Mouse (Mus musculus) kidney, embryonic 15.5 days (tissue): ENCODE data around the gene Fignl2. TPM values are rescaled to one million over a fixed set of nuclear protein-coding genes. Genes with fewer than 3 reads are reported as not detected.
A peak's percentile ranks its signal among the peaks of the same experiment; 100 is the strongest.

Experiments
- ATAC-seq: fragments of 200-750 bp; cut with Nextera tagmentation; replicated peaks from 2 replicates; pipeline ENCODE4 v1.8.0; 2017; ENCODE audit warnings: moderate TSS enrichment; ENCODE audit not compliant: low FRiP score
- H3K27ac ChIP-seq: fragments of 300-500 bp; sonication (generic); 2 replicates; pipeline ENCODE4 v1.5.1; 2015; ENCODE audit warnings: mild to moderate bottlenecking, inconsistent platforms
- H3K27me3 ChIP-seq: fragments of 300-500 bp; sonication (generic); 2 replicates; pipeline ENCODE4 v1.6.1; 2015; ENCODE audit warnings: inconsistent platforms
- H3K36me3 ChIP-seq: fragments of 300-500 bp; sonication (generic); 2 replicates; pipeline ENCODE4 v1.6.1; 2015; ENCODE audit warnings: inconsistent platforms
- H3K4me1 ChIP-seq: fragments of 300-500 bp; sonication (generic); 2 replicates; pipeline ENCODE4 v1.6.1; 2015; ENCODE audit warnings: inconsistent platforms
- H3K4me2 ChIP-seq: fragments of 300-500 bp; sonication (generic); 2 replicates; pipeline ENCODE4 v1.6.1; 2015; ENCODE audit warnings: moderate library complexity, mild to moderate bottlenecking, inconsistent platforms
- H3K4me3 ChIP-seq: fragments of 300-500 bp; sonication (generic); replicated peaks from 2 replicates; pipeline ENCODE4 v1.5.1; 2015; ENCODE audit warnings: mild to moderate bottlenecking, inconsistent platforms
- H3K9ac ChIP-seq: fragments of 300-500 bp; sonication (generic); 2 replicates; pipeline ENCODE4 v1.6.1; 2015; ENCODE audit warnings: mild to moderate bottlenecking, inconsistent platforms
- H3K9me3 ChIP-seq: fragments of 300-500 bp; sonication (generic); replicated peaks from 2 replicates; pipeline ENCODE4 v1.6.1; 2016; ENCODE audit warnings: inconsistent platforms
- WGBS: fragments of 180-500 bp; shearing (Covaris S2); methylation state at CpG from one replicate; pipeline ENCODE4 v1.1.7; 2015; ENCODE audit warnings: mixed read lengths; 5-methylcytosine and 5-hydroxymethylcytosine counted together
- polyA plus RNA-seq: library from polyadenylated mRNA; unstranded; fragments of >200 nt; fragmentation: Nextera tagmentation; extraction: Ambion mirVana; gene quantifications from 2 replicates; pipeline ENCODE4 v1.2.1, GENCODE M21; 2015

Gene Fignl2
- polyA plus RNA-seq, 1 experiment from 2014 or later: 0.44 TPM

DNA sequence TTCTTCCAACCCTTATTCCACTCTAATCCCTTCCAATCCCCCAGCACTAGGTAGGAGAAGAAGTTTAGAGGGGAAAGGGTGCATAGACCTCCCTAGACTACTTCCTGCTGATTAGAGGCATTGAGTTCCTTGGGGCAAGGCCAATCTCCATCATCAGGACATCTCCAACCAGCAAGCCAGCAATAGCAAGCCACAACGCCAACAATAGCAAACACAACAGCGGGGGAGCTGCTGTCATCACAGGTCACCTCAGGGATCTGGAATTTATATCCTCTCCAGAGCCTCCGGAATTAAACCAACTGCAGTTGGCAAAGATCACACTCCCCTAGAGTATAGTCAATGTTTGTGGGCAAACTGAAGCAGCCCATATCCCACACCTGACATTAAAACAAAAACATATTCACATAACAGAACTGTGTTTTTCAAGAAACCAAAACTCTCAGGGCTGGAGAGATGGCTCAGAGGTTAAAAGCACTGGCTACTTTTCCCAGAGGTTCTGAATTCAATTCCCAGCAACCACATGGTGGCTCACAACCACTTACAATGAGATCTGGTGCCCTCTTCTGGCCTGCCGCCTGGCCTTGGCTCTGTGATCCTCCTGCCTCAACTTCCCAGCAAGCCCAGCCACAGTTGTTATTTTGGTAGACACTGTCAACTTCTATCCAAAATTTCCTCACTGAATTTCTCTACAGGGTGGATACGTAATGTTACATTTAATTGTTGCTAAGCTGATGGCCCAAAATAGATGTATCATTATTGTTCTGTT is 29.7 kb upstream of the Fignl2 start:
- ATAC-seq: no peak
- H3K4me1 ChIP-seq: 0 out of 2 replicates have a peak, but pooled peaks cover 5% of the 10 kb centered on the region
- no peaks in the 10 kb centered on the region for H3K9me3 ChIP-seq
- H3K4me2 ChIP-seq: no peak overlapping the region
- 80% methylated on average over 5 of the region's 5 CpGs for WGBS
- no peaks in the 10 kb centered on the region for H3K36me3 ChIP-seq
- no peak overlapping the region for H3K27ac ChIP-seq
- no peak overlapping the region for H3K9ac ChIP-seq
- H3K4me3 ChIP-seq: no peak overlapping the region
- peaks cover 13% of the 10 kb centered on the region; the same call in 1 of the 2 replicates for H3K27me3 ChIP-seq

DNA sequence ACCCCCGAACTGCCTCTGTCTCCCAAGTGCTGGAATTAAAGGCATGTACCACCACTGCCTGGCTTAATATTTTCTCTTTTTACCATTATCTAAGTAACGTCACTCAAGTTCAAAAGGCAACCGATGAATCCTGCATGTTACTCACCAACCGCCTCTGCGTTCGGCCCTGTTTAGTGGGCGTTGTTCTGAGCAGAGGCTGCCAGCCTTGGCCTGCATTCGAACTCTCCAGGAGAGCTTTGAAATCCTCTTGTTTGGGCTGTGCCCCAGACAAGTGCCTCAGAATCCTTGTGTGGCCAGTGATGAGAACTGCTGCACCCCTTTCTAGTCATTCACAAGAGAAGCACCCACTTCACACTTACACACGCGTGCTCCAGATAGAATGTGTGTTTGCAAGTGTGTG is 27.6 kb upstream of the Fignl2 start:
- Histone ChIP-seq H3K9me3 (no peaks in the 10 kb centered on the region), H3K27ac (no peak overlapping the region), H3K4me3 (no peak overlapping the region), H3K4me2 (no peak overlapping the region), H3K27me3 (peaks cover 15% of the 10 kb centered on the region; the same call in 1 of the 2 replicates), H3K9ac (no peak overlapping the region), H3K4me1 (0 out of 2 replicates have a peak, but pooled peaks cover 5% of the 10 kb centered on the region), H3K36me3 (no peaks in the 10 kb centered on the region)
- no peak for ATAC-seq
- WGBS: 88% methylated on average over 10 of the region's 10 CpGs

GRCm38 (mm10) chr15:101105496-101105994 is 27.2 kb upstream of the Fignl2 start:
- Histone ChIP-seq H3K4me3 (no peak overlapping the region), H3K9me3 (no peaks in the 10 kb centered on the region), H3K36me3 (no peaks in the 10 kb centered on the region), H3K4me2 (peak overlapping the region; percentile 44), H3K9ac (no peak overlapping the region), H3K4me1 (0 out of 2 replicates have a peak, but pooled peaks cover 5% of the 10 kb centered on the region), H3K27ac (no peak overlapping the region), H3K27me3 (peaks cover 14% of the 10 kb centered on the region; the same call in 1 of the 2 replicates)
- 15% methylated on average over 12 of the region's 12 CpGs for WGBS
- ATAC-seq: peak; percentile 73

DNA sequence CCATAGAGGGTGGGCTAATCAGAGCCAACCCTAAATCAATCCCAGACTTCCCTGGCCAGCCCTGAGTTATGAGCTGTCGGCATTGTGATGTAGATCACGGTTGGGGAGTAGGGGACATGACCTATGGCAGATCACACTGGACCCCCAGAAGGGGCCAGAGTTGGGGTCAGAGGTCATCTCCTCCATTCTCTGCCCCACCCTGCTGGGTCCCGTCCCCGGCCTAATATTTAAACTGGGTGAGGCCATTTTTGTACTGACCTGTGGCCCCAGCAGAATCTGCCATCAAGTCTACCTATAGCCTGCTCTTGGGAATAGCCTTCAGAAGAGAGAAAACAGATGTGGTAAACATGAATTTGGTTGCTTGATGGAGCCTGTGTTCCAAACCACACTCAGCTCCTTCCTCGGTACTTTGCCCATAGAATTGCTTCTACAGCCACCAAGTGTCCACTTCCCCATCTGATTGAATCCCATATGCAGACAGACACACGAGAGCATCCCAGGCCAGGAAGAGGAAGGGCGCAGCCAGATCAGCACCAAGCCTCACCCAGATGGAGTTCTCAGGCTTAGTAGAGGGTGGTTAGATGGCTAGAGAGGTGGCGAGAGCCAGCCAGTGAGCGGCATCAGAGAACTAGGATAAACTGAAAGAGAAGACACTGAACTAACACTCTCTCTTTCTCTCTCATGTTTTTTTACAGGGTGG is 25.4 kb upstream of the Fignl2 start:
- H3K9ac ChIP-seq: no peak overlapping the region
- H3K9me3 ChIP-seq: no peaks in the 10 kb centered on the region
- no peak overlapping the region for H3K4me3 ChIP-seq
- H3K4me2 ChIP-seq: no peak overlapping the region
- ATAC-seq: no peak
- no peak overlapping the region for H3K27ac ChIP-seq
- peaks cover 14% of the 10 kb centered on the region; the same call in 1 of the 2 replicates for H3K27me3 ChIP-seq
- H3K36me3 ChIP-seq: no peaks in the 10 kb centered on the region
- H3K4me1 ChIP-seq: peaks cover 9% of the 10 kb centered on the region
- 80% methylated on average over 9 of the region's 9 CpGs for WGBS

- Histone ChIP-seq H3K27me3 (peaks cover 24% of the 10 kb centered on the region), H3K36me3 (no peaks in the 10 kb centered on the region), H3K9ac (no peak overlapping the region), H3K27ac (no peak overlapping the region), H3K9me3 (no peaks in the 10 kb centered on the region), H3K4me2 (no peak overlapping the region), H3K4me1 (peaks cover 26% of the 10 kb centered on the region), H3K4me3 (no peak overlapping the region)
- 85% methylated on average over 3 of the region's 3 CpGs for WGBS
- no peak for ATAC-seq
Measured at GRCm38 (mm10) chr15:101100996-101101395, 22.6 kb upstream of the Fignl2 start.

DNA sequence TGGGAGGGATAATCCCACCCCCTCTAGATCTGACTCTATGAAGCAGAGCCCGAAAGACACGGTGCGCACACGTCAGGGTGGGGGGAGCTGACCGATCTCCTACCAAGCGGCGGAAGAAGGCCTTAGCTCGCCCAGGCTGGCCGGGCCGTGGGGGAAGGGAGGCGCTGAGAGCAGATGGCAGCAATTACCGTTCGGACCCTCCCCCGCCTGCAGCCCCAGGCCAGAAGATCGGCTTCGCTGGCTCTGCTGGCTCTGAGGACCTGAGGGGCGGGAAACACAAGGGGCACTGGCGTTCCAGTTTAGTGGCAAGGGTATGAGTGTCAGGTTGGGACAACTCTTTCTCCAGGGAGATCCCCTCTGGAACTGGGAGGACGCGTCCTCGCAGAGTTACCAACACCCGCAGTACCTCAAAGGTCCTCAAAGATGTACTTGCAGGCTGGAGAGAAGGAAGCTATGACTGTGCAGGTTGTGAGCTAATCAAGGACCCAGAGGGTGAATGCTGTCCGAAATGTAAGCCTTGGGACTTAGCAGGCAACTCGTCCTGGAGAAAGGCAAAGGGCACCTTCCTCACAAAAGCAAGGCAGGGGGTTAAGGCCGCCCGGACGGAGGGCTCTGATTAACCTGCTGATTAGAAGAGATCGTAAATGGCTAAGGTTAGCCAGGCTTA is 19.8 kb upstream of the Fignl2 start:
- 4% methylated on average over 28 of the region's 28 CpGs for WGBS
- peak; percentile 37; the same call in 1 of the 2 replicates for ATAC-seq
- Histone ChIP-seq H3K4me3 (peak overlapping the region; percentile 11), H3K4me1 (peaks cover 46% of the 10 kb centered on the region), H3K27me3 (peaks cover 27% of the 10 kb centered on the region), H3K9me3 (no peaks in the 10 kb centered on the region), H3K9ac (0 out of 2 replicates have a peak overlapping the region, but pooled peaks have one; percentile 19), H3K27ac (peak overlapping the region; percentile 66), H3K36me3 (no peaks in the 10 kb centered on the region), H3K4me2 (peak overlapping the region; percentile 52)

DNA sequence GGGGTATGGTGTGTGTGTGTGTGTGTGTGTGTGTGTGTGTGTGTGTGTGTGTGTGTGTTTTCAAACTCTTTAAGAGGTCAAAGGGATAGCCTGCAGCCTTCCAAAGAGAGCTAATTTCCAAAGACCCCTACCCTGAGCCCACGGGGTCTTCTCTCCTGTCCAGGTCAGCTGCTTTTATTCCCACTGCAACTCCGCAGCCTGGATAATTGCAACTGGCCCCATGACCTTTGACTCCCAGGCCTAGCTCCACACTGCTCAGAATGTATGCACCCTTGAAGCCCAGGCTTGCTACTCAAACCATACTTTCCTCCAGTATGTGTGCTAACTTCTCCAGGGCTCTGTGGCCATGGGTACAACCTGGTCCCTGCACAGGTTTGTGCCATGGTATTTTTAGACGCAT is 17.0 kb upstream of the Fignl2 start:
- Histone ChIP-seq H3K9me3 (no peaks in the 10 kb centered on the region), H3K9ac (no peak overlapping the region), H3K4me3 (no peak overlapping the region), H3K27me3 (peaks cover 39% of the 10 kb centered on the region), H3K27ac (no peak overlapping the region), H3K4me2 (no peak overlapping the region), H3K36me3 (no peaks in the 10 kb centered on the region), H3K4me1 (peaks cover 60% of the 10 kb centered on the region)
- WGBS: 45% methylated on average over 3 of the region's 3 CpGs
- ATAC-seq: no peak

- Histone ChIP-seq H3K4me2 (no peak overlapping the region), H3K4me3 (no peak overlapping the region), H3K4me1 (peaks cover 60% of the 10 kb centered on the region), H3K27ac (no peak overlapping the region), H3K36me3 (no peaks in the 10 kb centered on the region), H3K9ac (no peak overlapping the region), H3K27me3 (peaks cover 42% of the 10 kb centered on the region), H3K9me3 (no peaks in the 10 kb centered on the region)
- 31% methylated on average over 9 of the region's 9 CpGs for WGBS
- ATAC-seq: no peak
Measured at GRCm38 (mm10) chr15:101094979-101095378, 16.6 kb upstream of the Fignl2 start.

GRCm38 (mm10) chr15:101093988-101094387 is 15.6 kb upstream of the Fignl2 start:
- 32% methylated on average over 6 of the region's 6 CpGs for WGBS
- Histone ChIP-seq H3K4me3 (no peak overlapping the region), H3K4me2 (no peak overlapping the region), H3K9me3 (no peaks in the 10 kb centered on the region), H3K9ac (no peak overlapping the region), H3K27ac (peak overlapping the region; percentile 15; the same call in 1 of the 2 replicates), H3K36me3 (no peaks in the 10 kb centered on the region), H3K4me1 (peaks cover 59% of the 10 kb centered on the region), H3K27me3 (peaks cover 44% of the 10 kb centered on the region)
- no peak for ATAC-seq

- Histone ChIP-seq H3K36me3 (no peaks in the 10 kb centered on the region), H3K4me3 (peak overlapping the region; percentile 11; the same call in 1 of the 2 replicates), H3K4me2 (peak overlapping the region; percentile 48), H3K9ac (0 out of 2 replicates have a peak overlapping the region, but pooled peaks have one; percentile 3), H3K4me1 (peaks cover 50% of the 10 kb centered on the region), H3K9me3 (no peaks in the 10 kb centered on the region), H3K27ac (peak overlapping the region; percentile 82), H3K27me3 (peaks cover 48% of the 10 kb centered on the region)
- ATAC-seq: peak; percentile 93
- 10% methylated on average over 25 of the region's 25 CpGs for WGBS
Measured at GRCm38 (mm10) chr15:101092829-101093648, 14.7 kb upstream of the Fignl2 start.
